8 mouse cellular contexts compared by ENCODE assay signal in the genomic region with DNA sequence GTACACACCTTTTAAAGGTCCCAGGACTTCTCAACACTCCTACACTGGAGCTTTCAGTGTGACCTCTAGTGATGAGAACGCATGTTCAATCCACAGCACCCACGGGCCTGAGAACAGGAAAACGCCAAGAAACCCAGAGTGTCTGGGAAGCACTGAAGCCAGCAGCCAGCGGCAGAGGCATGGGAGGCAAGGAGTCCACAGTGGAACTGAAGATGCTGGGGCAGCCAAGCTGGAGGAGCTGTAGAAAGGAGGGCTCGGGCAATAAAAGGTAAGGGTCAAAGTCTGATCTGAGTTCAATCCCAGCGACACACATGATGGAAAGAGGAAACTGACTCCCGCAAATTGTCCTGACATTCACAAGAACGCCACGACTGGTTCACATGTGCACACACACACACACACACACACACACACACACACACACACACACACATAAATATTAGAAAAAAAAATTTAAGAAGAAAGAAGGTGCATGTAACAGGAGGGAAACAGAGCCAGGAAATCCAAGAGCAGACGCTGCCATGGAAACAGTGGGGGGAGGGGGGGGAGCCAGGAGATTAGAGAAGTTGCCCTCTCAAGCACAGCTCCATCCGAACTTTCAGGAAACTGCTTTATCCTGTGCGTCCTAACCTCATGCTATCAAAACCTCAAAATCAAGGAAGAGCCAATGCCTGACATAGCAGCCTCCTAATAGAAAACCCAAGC. TPM values are rescaled to one million over a fixed set of nuclear protein-coding genes. Genes with fewer than 3 reads are reported as not detected.
DNase-seq lines count a peak whose midpoint lies in the region; ATAC-seq and TF ChIP-seq lines count a peak whose summit lies in the region.

No protein-coding gene starts in this region.

- peak overlapping the region; percentile 98 for H3K4me2 ChIP-seq in heart, embryonic 14.5 days (ENCODE audit: low read length)
- H3K4me2 ChIP-seq in kidney, postnatal 0 days (ENCODE audit: low read length), result peak overlapping the region; percentile 98

- DNase-seq in 3134 (ENCODE audit: extremely low read depth, insufficient read length, low spot score), result peak; percentile 36
- peak; percentile 39 for DNase-seq in MN1 (ENCODE audit: low spot score)
- no peak for DNase-seq in kidney, postnatal 0 days (ENCODE audit: low spot score)
- peak; percentile 12 for DNase-seq in lung, postnatal 25 days (ENCODE audit: low spot score)
- peak; percentile 80 for DNase-seq in yolk sac, embryonic 10.5 days (ENCODE audit: low spot score)
- DNase-seq in spleen, postnatal 36 days (ENCODE audit: low spot score in 2 of 2), result no peak
- DNase-seq in layer of hippocampus, adult 9-10 months (ENCODE audit: low spot score), result no peak

- peak; percentile 17 for ATAC-seq in heart, embryonic 14.5 days (ENCODE audit: insufficient number of reproducible peaks, insufficient read depth, low FRiP score, low read depth)
- ATAC-seq in kidney, postnatal 0 days (replicated peaks; ENCODE audit: low FRiP score, low read depth), result peak; percentile 45

- TF ChIP-seq CTCF in kidney, postnatal 0 days (IDR thresholded peaks at IDR 0.05; ENCODE audit: low read depth), result 0 out of 2 replicates have a peak, but pooled peaks have one; percentile 3

- H3K36me3 ChIP-seq in heart, embryonic 14.5 days (ENCODE audit: control insufficient read depth, insufficient read depth, low read length), result no peaks in the 10 kb centered on the region
- H3K36me3 ChIP-seq in kidney, postnatal 0 days (ENCODE audit: insufficient read depth, low read length), result no peaks in the 10 kb centered on the region

- H3K27ac ChIP-seq in heart, embryonic 14.5 days (replicated peaks in 1 of 2; ENCODE audit: control insufficient read depth in 1 of 2, insufficient read depth in 1 of 2, low read depth in 2 of 2, low read length in 2 of 2), result peak overlapping the region; percentile 100
- peak overlapping the region; percentile 96 for H3K27ac ChIP-seq in kidney, postnatal 0 days

- peak overlapping the region; percentile 52 to 53 for H3K4me3 ChIP-seq in heart, embryonic 14.5 days (ENCODE audit: control insufficient read depth in 1 of 2, insufficient read depth in 1 of 2, low read depth in 1 of 2, low read length in 2 of 2)
- peak overlapping the region; percentile 39 for H3K4me3 ChIP-seq in kidney, postnatal 0 days (replicated peaks; ENCODE audit: low read depth, low read length)

- WGBS in heart, embryonic 14.5 days, result 6% methylated on average over 12 of the region's 12 CpGs
- 2% methylated on average over 12 of the region's 12 CpGs for WGBS in kidney, postnatal 0 days

- no peaks in the 10 kb centered on the region for H3K9me3 ChIP-seq in heart, embryonic 14.5 days (ENCODE audit: control insufficient read depth, low read length)
- H3K9me3 ChIP-seq in kidney, postnatal 0 days (replicated peaks; ENCODE audit: low read length), result no peaks in the 10 kb centered on the region

- peak overlapping the region; percentile 91 for H3K9ac ChIP-seq in heart, embryonic 14.5 days (ENCODE audit: low read length)
- peak overlapping the region; percentile 32; the same call in 1 of the 2 replicates for H3K9ac ChIP-seq in kidney, postnatal 0 days (ENCODE audit: low read depth, low read length)

- no peaks in the 10 kb centered on the region for H3K27me3 ChIP-seq in heart, embryonic 14.5 days (ENCODE audit: control insufficient read depth, insufficient read depth, low read length)
- no peaks in the 10 kb centered on the region for H3K27me3 ChIP-seq in kidney, postnatal 0 days (ENCODE audit: insufficient read depth, low read length)

- H3K4me1 ChIP-seq in heart, embryonic 14.5 days (ENCODE audit: control insufficient read depth in 2 of 2, insufficient read depth in 2 of 2, low read length in 2 of 2), result peaks cover 24 to 44% of the 10 kb centered on the region in 2 experiments
- H3K4me1 ChIP-seq in kidney, postnatal 0 days (replicated peaks; ENCODE audit: insufficient read depth, low read length), result peaks cover 12% of the 10 kb centered on the region

RNA-seq across cellular contexts. Expression of gene Tpt1, which starts 11.2 kb away (rescaled TPM):
- 1,091 and 1,152 TPM in 2 replicates for polyA plus RNA-seq in heart, embryonic 14.5 days (2014; fragmentation: Nextera tagmentation; extraction: Ambion mirVana)
- polyA plus RNA-seq in kidney, postnatal 0 days (2015; fragmentation: Nextera tagmentation; extraction: Ambion mirVana), result 1,400 and 1,543 TPM in 2 replicates

RNA-seq across cellular contexts. Expression of gene Slc25a30, which starts 46.9 kb away (rescaled TPM):
- polyA plus RNA-seq in heart, embryonic 14.5 days (2014; fragmentation: Nextera tagmentation; extraction: Ambion mirVana), result 8.3 and 9.2 TPM in 2 replicates
- 22.7 and 24.3 TPM in 2 replicates for polyA plus RNA-seq in kidney, postnatal 0 days (2015; fragmentation: Nextera tagmentation; extraction: Ambion mirVana)

Comparison
In these comparisons a context has a peak if more than half of its experiments do, and no peak if none do; other contexts are left out.
1. DNase-seq: peak in 3134 (single experiment), MN1 (single experiment), lung, postnatal 25 days (single experiment) and yolk sac, embryonic 10.5 days (single experiment); none in kidney, postnatal 0 days (single experiment), spleen, postnatal 36 days (0 of 2) and layer of hippocampus, adult 9-10 months (single experiment).